Mouse (Mus musculus): ENCODE data around the gene Igf1r. TPM values are rescaled to one million over a fixed set of nuclear protein-coding genes. Genes with fewer than 3 reads are reported as not detected.
"Not testable (repeated sequence)": the region's sequence is repeated elsewhere in the genome, so short reads cannot be mapped to it uniquely, and the experiment has no call there.

The Igf1r gene
- polyA plus RNA-seq, 1 experiment from 2014 or later, result 36.6 TPM

- Histone ChIP-seq H3K4me3 (no peak overlapping the region), H3K27ac (peak overlapping the region; percentile 47; the same call in 1 of the 2 replicates), H3K9ac (no peak overlapping the region), H3K27me3 (no peaks in the 10 kb centered on the region), H3K4me2 (replicated peaks) (no peak overlapping the region), H3K36me3 (no peaks in the 10 kb centered on the region), H3K9me3 (no peaks in the 10 kb centered on the region), H3K4me1 (peaks cover 30% of the 10 kb centered on the region)
- ATAC-seq (ENCODE audit: insufficient number of reproducible peaks, insufficient read depth, low FRiP score, low TSS enrichment), result no peak
- WGBS, result 95% methylated on average over 6 of the region's 6 CpGs
These were observed 325.8 kb downstream of the Igf1r start for GRCm38 (mm10) chr7:68278385-68278784.

- Histone ChIP-seq H3K4me1 (peaks cover 30% of the 10 kb centered on the region), H3K27ac (no peak overlapping the region), H3K36me3 (no peaks in the 10 kb centered on the region), H3K4me3 (no peak overlapping the region), H3K9ac (no peak overlapping the region), H3K9me3 (no peaks in the 10 kb centered on the region), H3K27me3 (no peaks in the 10 kb centered on the region), H3K4me2 (replicated peaks) (no peak overlapping the region)
- WGBS, result 74% methylated on average over 6 of the region's 6 CpGs
- ATAC-seq (ENCODE audit: insufficient number of reproducible peaks, insufficient read depth, low FRiP score, low TSS enrichment), result no peak
These were observed 326.3 kb downstream of the Igf1r start for GRCm38 (mm10) chr7:68278908-68279307.

GRCm38 (mm10) chr7:68279481-68279880, 326.9 kb downstream of the Igf1r start:
- Histone ChIP-seq H3K4me2 (replicated peaks) (no peak overlapping the region), H3K27ac (no peak overlapping the region), H3K36me3 (no peaks in the 10 kb centered on the region), H3K4me1 (peaks cover 30% of the 10 kb centered on the region), H3K9ac (no peak overlapping the region), H3K27me3 (no peaks in the 10 kb centered on the region), H3K9me3 (no peaks in the 10 kb centered on the region), H3K4me3 (no peak overlapping the region)
- 86% methylated on average over 7 of the region's 7 CpGs for WGBS
- no peak for ATAC-seq (ENCODE audit: insufficient number of reproducible peaks, insufficient read depth, low FRiP score, low TSS enrichment)

GRCm38 (mm10) chr7:68280352-68280869, 327.8 kb downstream of the Igf1r start:
- H3K4me1 ChIP-seq, result peaks cover 35% of the 10 kb centered on the region
- no peak overlapping the region for H3K9ac ChIP-seq
- no peaks in the 10 kb centered on the region for H3K36me3 ChIP-seq
- H3K27ac ChIP-seq, result no peak overlapping the region
- no peak overlapping the region for H3K4me3 ChIP-seq
- no peak for ATAC-seq (ENCODE audit: insufficient number of reproducible peaks, insufficient read depth, low FRiP score, low TSS enrichment)
- no peaks in the 10 kb centered on the region for H3K27me3 ChIP-seq
- no peaks in the 10 kb centered on the region for H3K9me3 ChIP-seq
- WGBS, result 93% methylated on average over 19 of the region's 19 CpGs
- H3K4me2 ChIP-seq (replicated peaks), result no peak overlapping the region

GRCm38 (mm10) chr7:68281341-68281740, 328.7 kb downstream of the Igf1r start:
- peaks cover 36% of the 10 kb centered on the region for H3K4me1 ChIP-seq
- 64% methylated on average over 5 of the region's 5 CpGs for WGBS
- no peak overlapping the region for H3K9ac ChIP-seq
- ATAC-seq (ENCODE audit: insufficient number of reproducible peaks, insufficient read depth, low FRiP score, low TSS enrichment), result no peak
- H3K4me2 ChIP-seq (replicated peaks), result no peak overlapping the region
- H3K4me3 ChIP-seq, result no peak overlapping the region
- H3K27me3 ChIP-seq, result no peaks in the 10 kb centered on the region
- no peaks in the 10 kb centered on the region for H3K9me3 ChIP-seq
- H3K27ac ChIP-seq, result no peak overlapping the region
- no peaks in the 10 kb centered on the region for H3K36me3 ChIP-seq

- no peak overlapping the region for H3K4me3 ChIP-seq
- no peak overlapping the region for H3K4me2 ChIP-seq (replicated peaks)
- peaks cover 26% of the 10 kb centered on the region for H3K4me1 ChIP-seq
- ATAC-seq (ENCODE audit: insufficient number of reproducible peaks, insufficient read depth, low FRiP score, low TSS enrichment), result no peak
- H3K27ac ChIP-seq, result no peak overlapping the region
- 79% methylated on average over 22 of the region's 22 CpGs for WGBS
- no peaks in the 10 kb centered on the region for H3K36me3 ChIP-seq
- H3K9ac ChIP-seq, result no peak overlapping the region
- no peaks in the 10 kb centered on the region for H3K27me3 ChIP-seq
- no peaks in the 10 kb centered on the region for H3K9me3 ChIP-seq
These were observed 329.9 kb downstream of the Igf1r start for GRCm38 (mm10) chr7:68282304-68283132.

GRCm38 (mm10) chr7:68283133-68283520, 330.5 kb downstream of the Igf1r start:
- not testable (repeated sequence) for H3K4me3 ChIP-seq; H3K27ac ChIP-seq; H3K4me2 ChIP-seq (replicated peaks); ATAC-seq (ENCODE audit: insufficient number of reproducible peaks, insufficient read depth, low FRiP score, low TSS enrichment); H3K36me3 ChIP-seq; H3K27me3 ChIP-seq; H3K9ac ChIP-seq; H3K9me3 ChIP-seq
- peaks cover 22% of the 10 kb centered on the region; the same call in 1 of the 2 replicates for H3K4me1 ChIP-seq
- 82% methylated on average over 4 of the region's 4 CpGs for WGBS

Other genes with a start within 250 kb of the Igf1r start
- gene Synm, start 193.1 kb upstream of the Igf1r start, polyA plus RNA-seq (2016; fragmentation: Nextera tagmentation; extraction: Ambion mirVana), result 3.7 and 4.5 TPM in 2 replicates

Data from embryonic facial prominence, embryonic 12.5 days (tissue).